Mouse (Mus musculus): ENCODE data around the gene Scn2b. TPM values are rescaled to one million over a fixed set of nuclear protein-coding genes. Genes with fewer than 3 reads are reported as not detected.

The Scn2b gene
- polyA plus RNA-seq, 1 experiment from 2014 or later, result 4.9 TPM

GRCm38 (mm10) chr9:45121769-45122168 is 4.2 kb downstream of the Scn2b start:
- H3K27ac ChIP-seq (replicated peaks; ENCODE audit: low read depth, low read length), result no peak overlapping the region
- no peak overlapping the region for H3K9ac ChIP-seq (replicated peaks; ENCODE audit: low read length)
- no peak overlapping the region; the same call in 1 of the 2 replicates for H3K4me2 ChIP-seq (ENCODE audit: low read depth, low read length)
- ATAC-seq (replicated peaks; ENCODE audit: insufficient number of reproducible peaks, low FRiP score, low TSS enrichment, low read depth) (0 out of 2 replicates have a peak, but pooled peaks have one; percentile 16), DNase-seq (ENCODE audit: low spot score) (peak; percentile 82)
- WGBS, result 3% methylated on average over 10 of the region's 10 CpGs
- H3K27me3 ChIP-seq (ENCODE audit: control insufficient read depth, insufficient read depth, low read length), result no peaks in the 10 kb centered on the region
- H3K4me1 ChIP-seq (ENCODE audit: control insufficient read depth, insufficient read depth, low read length), result peaks cover 3% of the 10 kb centered on the region; the same call in 1 of the 2 replicates
- no peaks in the 10 kb centered on the region for H3K9me3 ChIP-seq (replicated peaks; ENCODE audit: control insufficient read depth, low read length)
- no peaks in the 10 kb centered on the region for H3K36me3 ChIP-seq (replicated peaks; ENCODE audit: control insufficient read depth, insufficient read depth, low read depth, low read length)
- no peak overlapping the region for H3K4me3 ChIP-seq (ENCODE audit: low read depth, low read length)

- DNase-seq (ENCODE audit: low spot score) (no peak), ATAC-seq (replicated peaks; ENCODE audit: insufficient number of reproducible peaks, low FRiP score, low TSS enrichment, low read depth) (peak; percentile 31; the same call in 1 of the 2 replicates)
- Histone ChIP-seq H3K9me3 (replicated peaks; ENCODE audit: control insufficient read depth, low read length) (no peaks in the 10 kb centered on the region), H3K27ac (replicated peaks; ENCODE audit: low read depth, low read length) (no peak overlapping the region), H3K4me1 (ENCODE audit: control insufficient read depth, insufficient read depth, low read length) (peaks cover 3% of the 10 kb centered on the region; the same call in 1 of the 2 replicates), H3K4me3 (ENCODE audit: low read depth, low read length) (no peak overlapping the region), H3K9ac (replicated peaks; ENCODE audit: low read length) (no peak overlapping the region), H3K27me3 (ENCODE audit: control insufficient read depth, insufficient read depth, low read length) (no peaks in the 10 kb centered on the region), H3K36me3 (replicated peaks; ENCODE audit: control insufficient read depth, insufficient read depth, low read depth, low read length) (no peaks in the 10 kb centered on the region), H3K4me2 (ENCODE audit: low read depth, low read length) (no peak overlapping the region; the same call in 1 of the 2 replicates)
- 24% methylated on average over 9 of the region's 9 CpGs for WGBS
These were observed 4.7 kb downstream of the Scn2b start for GRCm38 (mm10) chr9:45122209-45122761.

- no peaks in the 10 kb centered on the region for H3K27me3 ChIP-seq (ENCODE audit: control insufficient read depth, insufficient read depth, low read length)
- no peak overlapping the region for H3K9ac ChIP-seq (replicated peaks; ENCODE audit: low read length)
- no peaks in the 10 kb centered on the region for H3K36me3 ChIP-seq (replicated peaks; ENCODE audit: control insufficient read depth, insufficient read depth, low read depth, low read length)
- ATAC-seq (replicated peaks; ENCODE audit: insufficient number of reproducible peaks, low FRiP score, low TSS enrichment, low read depth) (no peak), DNase-seq (ENCODE audit: low spot score) (no peak)
- no peaks in the 10 kb centered on the region for H3K4me1 ChIP-seq (ENCODE audit: control insufficient read depth, insufficient read depth, low read length)
- H3K9me3 ChIP-seq (replicated peaks; ENCODE audit: control insufficient read depth, low read length), result no peaks in the 10 kb centered on the region
- 93% methylated on average over 14 of the region's 14 CpGs for WGBS
- no peak overlapping the region for H3K4me2 ChIP-seq (ENCODE audit: low read depth, low read length)
- no peak overlapping the region for H3K27ac ChIP-seq (replicated peaks; ENCODE audit: low read depth, low read length)
- H3K4me3 ChIP-seq (ENCODE audit: low read depth, low read length), result no peak overlapping the region
These were observed 7.6 kb downstream of the Scn2b start for GRCm38 (mm10) chr9:45125211-45125610.

GRCm38 (mm10) chr9:45126941-45127340 is 9.4 kb downstream of the Scn2b start:
- Histone ChIP-seq H3K4me2 (ENCODE audit: low read depth, low read length) (no peak overlapping the region), H3K4me3 (ENCODE audit: low read depth, low read length) (no peak overlapping the region), H3K36me3 (replicated peaks; ENCODE audit: control insufficient read depth, insufficient read depth, low read depth, low read length) (no peaks in the 10 kb centered on the region), H3K9ac (replicated peaks; ENCODE audit: low read length) (no peak overlapping the region), H3K4me1 (ENCODE audit: control insufficient read depth, insufficient read depth, low read length) (no peaks in the 10 kb centered on the region), H3K9me3 (replicated peaks; ENCODE audit: control insufficient read depth, low read length) (no peaks in the 10 kb centered on the region), H3K27ac (replicated peaks; ENCODE audit: low read depth, low read length) (no peak overlapping the region), H3K27me3 (ENCODE audit: control insufficient read depth, insufficient read depth, low read length) (no peaks in the 10 kb centered on the region)
- ATAC-seq (replicated peaks; ENCODE audit: insufficient number of reproducible peaks, low FRiP score, low TSS enrichment, low read depth), result no peak
- WGBS, result 56% methylated on average over 7 of the region's 7 CpGs
- DNase-seq (ENCODE audit: low spot score), result no peak

DNA sequence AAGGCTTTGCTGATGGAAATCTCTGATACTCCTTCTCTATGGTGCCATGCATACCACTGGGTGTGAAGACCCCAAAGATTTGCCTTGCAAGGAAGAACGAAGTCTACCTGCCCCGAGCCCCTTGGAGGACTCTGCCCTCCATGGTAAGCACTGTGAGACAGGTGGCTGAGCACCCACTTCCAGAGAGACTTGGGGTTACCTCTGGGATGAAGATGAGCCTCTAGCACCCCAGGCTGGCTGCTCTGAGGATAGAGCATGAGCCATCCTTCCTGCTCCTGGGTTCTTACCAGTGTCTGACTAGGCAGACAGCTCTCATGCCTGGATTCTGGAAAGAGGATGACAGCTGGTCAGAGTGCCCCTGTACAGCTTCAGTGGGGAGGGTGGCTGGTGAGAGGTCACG is 12.5 kb downstream of the Scn2b start:
- no peak overlapping the region for H3K27ac ChIP-seq (replicated peaks; ENCODE audit: low read depth, low read length)
- no peak overlapping the region for H3K4me2 ChIP-seq (ENCODE audit: low read depth, low read length)
- H3K9ac ChIP-seq (replicated peaks; ENCODE audit: low read length), result no peak overlapping the region
- H3K4me3 ChIP-seq (ENCODE audit: low read depth, low read length), result no peak overlapping the region
- H3K27me3 ChIP-seq (ENCODE audit: control insufficient read depth, insufficient read depth, low read length), result no peaks in the 10 kb centered on the region; the same call in 1 of the 2 replicates
- no peaks in the 10 kb centered on the region for H3K36me3 ChIP-seq (replicated peaks; ENCODE audit: control insufficient read depth, insufficient read depth, low read depth, low read length)
- DNase-seq (ENCODE audit: low spot score), result no peak
- WGBS, result 75% methylated on average over 3 of the region's 3 CpGs
- no peak for ATAC-seq (replicated peaks; ENCODE audit: insufficient number of reproducible peaks, low FRiP score, low TSS enrichment, low read depth)
- no peaks in the 10 kb centered on the region for H3K9me3 ChIP-seq (replicated peaks; ENCODE audit: control insufficient read depth, low read length)
- no peaks in the 10 kb centered on the region; the same call in 1 of the 2 replicates for H3K4me1 ChIP-seq (ENCODE audit: control insufficient read depth, insufficient read depth, low read length)

GRCm38 (mm10) chr9:45133484-45134310 is 16.1 kb downstream of the Scn2b start:
- Histone ChIP-seq H3K36me3 (replicated peaks; ENCODE audit: control insufficient read depth, insufficient read depth, low read depth, low read length) (no peaks in the 10 kb centered on the region), H3K27ac (replicated peaks; ENCODE audit: low read depth, low read length) (no peak overlapping the region), H3K9me3 (replicated peaks; ENCODE audit: control insufficient read depth, low read length) (no peaks in the 10 kb centered on the region), H3K4me3 (ENCODE audit: low read depth, low read length) (no peak overlapping the region), H3K4me1 (ENCODE audit: control insufficient read depth, insufficient read depth, low read length) (peaks cover 3% of the 10 kb centered on the region; the same call in 1 of the 2 replicates), H3K27me3 (ENCODE audit: control insufficient read depth, insufficient read depth, low read length) (peaks cover 13% of the 10 kb centered on the region), H3K4me2 (ENCODE audit: low read depth, low read length) (no peak overlapping the region), H3K9ac (replicated peaks; ENCODE audit: low read length) (no peak overlapping the region)
- 23% methylated on average over 5 of the region's 5 CpGs for WGBS
- DNase-seq (ENCODE audit: low spot score) (peak; percentile 61), ATAC-seq (replicated peaks; ENCODE audit: insufficient number of reproducible peaks, low FRiP score, low TSS enrichment, low read depth) (no peak)

GRCm38 (mm10) chr9:45136442-45137169 is 19.0 kb downstream of the Scn2b start:
- Histone ChIP-seq H3K27ac (replicated peaks; ENCODE audit: low read depth, low read length) (no peak overlapping the region), H3K27me3 (ENCODE audit: control insufficient read depth, insufficient read depth, low read length) (peaks cover 34% of the 10 kb centered on the region), H3K36me3 (replicated peaks; ENCODE audit: control insufficient read depth, insufficient read depth, low read depth, low read length) (no peaks in the 10 kb centered on the region), H3K4me2 (ENCODE audit: low read depth, low read length) (no peak overlapping the region), H3K4me1 (ENCODE audit: control insufficient read depth, insufficient read depth, low read length) (peaks cover 6% of the 10 kb centered on the region), H3K9me3 (replicated peaks; ENCODE audit: control insufficient read depth, low read length) (no peaks in the 10 kb centered on the region), H3K4me3 (ENCODE audit: low read depth, low read length) (no peak overlapping the region), H3K9ac (replicated peaks; ENCODE audit: low read length) (no peak overlapping the region)
- DNase-seq (ENCODE audit: low spot score) (peak; percentile 9), ATAC-seq (replicated peaks; ENCODE audit: insufficient number of reproducible peaks, low FRiP score, low TSS enrichment, low read depth) (no peak)
- WGBS, result 2% methylated on average over 7 of the region's 7 CpGs
